Mouse (Mus musculus): ENCODE results near the gene Tnip1. TPM values are rescaled to one million over a fixed set of nuclear protein-coding genes. Genes with fewer than 3 reads are reported as not detected.
"Not testable (repeated sequence)": the region's sequence is repeated elsewhere in the genome, so short reads cannot be mapped to it uniquely, and the experiment has no call there.

Tnip1 gene
- polyA plus RNA-seq, 1 experiment from 2014 or later, result 21.2 TPM

DNA sequence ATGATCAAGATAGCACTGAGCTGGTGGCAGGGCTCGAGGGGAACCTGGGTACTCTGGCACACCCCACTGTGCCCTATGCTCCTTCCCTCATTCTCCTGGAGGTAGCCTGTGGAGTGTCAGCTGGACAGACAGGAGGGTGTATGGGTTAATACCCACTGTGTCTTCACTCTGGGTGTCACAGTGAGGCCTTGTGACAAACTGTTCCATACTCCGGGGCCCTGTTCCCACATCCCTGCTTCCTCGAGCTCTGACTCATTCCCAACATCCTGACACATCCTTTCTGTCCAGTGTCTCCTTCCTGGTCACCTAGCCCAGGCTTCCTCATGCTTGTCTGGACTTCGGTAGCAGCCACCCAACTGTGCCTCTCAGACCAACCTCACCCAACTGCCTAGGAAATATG is 56.3 kb downstream of the Tnip1 start:
- Histone ChIP-seq H3K9me3 (no peaks in the 10 kb centered on the region), H3K4me3 (no peak overlapping the region), H3K27ac (replicated peaks) (peak overlapping the region; percentile 44), H3K9ac (peak overlapping the region; percentile 59), H3K36me3 (peaks cover 46% of the 10 kb centered on the region), H3K27me3 (replicated peaks) (no peaks in the 10 kb centered on the region), H3K4me1 (peaks cover 45% of the 10 kb centered on the region), H3K4me2 (0 out of 2 replicates have a peak overlapping the region, but pooled peaks have one; percentile 12)
- ATAC-seq (ENCODE audit: extremely low read depth, insufficient number of reproducible peaks, low FRiP score, low TSS enrichment), result no peak
- 39% methylated on average over 4 of the region's 4 CpGs for WGBS

DNA sequence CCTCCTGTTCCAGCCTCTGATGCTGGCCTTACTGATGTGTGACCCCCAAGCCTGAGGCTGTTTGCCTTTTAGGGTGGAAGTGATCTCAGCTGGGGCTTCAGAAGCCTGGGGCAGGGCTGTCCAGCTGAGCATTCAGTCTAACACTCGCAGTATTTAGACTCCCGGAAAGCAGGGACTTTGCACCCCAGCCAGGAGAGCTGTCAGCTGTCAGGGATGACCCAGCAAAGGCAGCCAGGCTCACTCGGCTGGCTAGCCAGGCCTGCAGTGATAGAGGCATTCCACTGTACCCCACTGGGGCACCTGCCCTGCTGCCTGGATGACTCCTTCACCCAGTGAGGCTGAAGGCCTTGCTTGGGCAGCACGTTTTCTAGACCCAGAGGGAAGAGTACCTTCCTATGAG is 56.8 kb downstream of the Tnip1 start:
- H3K9me3 ChIP-seq, result no peaks in the 10 kb centered on the region
- H3K4me3 ChIP-seq, result no peak overlapping the region
- no peak for ATAC-seq (ENCODE audit: extremely low read depth, insufficient number of reproducible peaks, low FRiP score, low TSS enrichment)
- H3K4me1 ChIP-seq, result peaks cover 45% of the 10 kb centered on the region
- 34% methylated on average over 4 of the region's 4 CpGs for WGBS
- 0 out of 2 replicates have a peak overlapping the region, but pooled peaks have one; percentile 5 for H3K4me2 ChIP-seq
- peaks cover 41% of the 10 kb centered on the region for H3K36me3 ChIP-seq
- H3K27me3 ChIP-seq (replicated peaks), result no peaks in the 10 kb centered on the region
- peak overlapping the region; percentile 59 for H3K9ac ChIP-seq
- H3K27ac ChIP-seq (replicated peaks), result peak overlapping the region; percentile 44

DNA sequence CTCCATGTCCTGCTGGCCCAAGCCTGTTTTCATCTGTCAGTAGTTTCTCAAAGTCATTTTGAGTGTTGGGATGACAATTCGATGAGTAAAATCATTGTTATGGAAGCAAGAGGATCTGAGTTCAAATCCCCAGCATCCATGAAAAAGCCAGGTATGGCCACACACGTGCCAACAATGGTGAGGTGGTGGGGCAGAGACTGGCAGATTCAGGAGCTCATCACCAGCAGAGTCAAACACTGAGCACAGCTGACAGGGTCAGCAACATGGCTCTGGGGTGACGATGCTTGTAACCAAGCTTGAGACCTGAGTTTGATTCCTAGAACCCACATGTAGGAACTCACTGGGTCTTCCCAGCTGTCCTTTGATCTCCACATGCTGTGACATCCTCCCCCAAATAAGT is 57.6 kb downstream of the Tnip1 start:
- ATAC-seq (ENCODE audit: extremely low read depth, insufficient number of reproducible peaks, low FRiP score, low TSS enrichment), result no peak
- H3K4me3 ChIP-seq, result no peak overlapping the region
- peaks cover 45% of the 10 kb centered on the region for H3K4me1 ChIP-seq
- no peaks in the 10 kb centered on the region for H3K27me3 ChIP-seq (replicated peaks)
- peak overlapping the region; percentile 80 for H3K27ac ChIP-seq (replicated peaks)
- 78% methylated on average over 3 of the region's 3 CpGs for WGBS
- no peaks in the 10 kb centered on the region for H3K9me3 ChIP-seq
- no peak overlapping the region for H3K4me2 ChIP-seq
- H3K9ac ChIP-seq, result peak overlapping the region; percentile 21; the same call in 1 of the 2 replicates
- H3K36me3 ChIP-seq, result peaks cover 32% of the 10 kb centered on the region

DNA sequence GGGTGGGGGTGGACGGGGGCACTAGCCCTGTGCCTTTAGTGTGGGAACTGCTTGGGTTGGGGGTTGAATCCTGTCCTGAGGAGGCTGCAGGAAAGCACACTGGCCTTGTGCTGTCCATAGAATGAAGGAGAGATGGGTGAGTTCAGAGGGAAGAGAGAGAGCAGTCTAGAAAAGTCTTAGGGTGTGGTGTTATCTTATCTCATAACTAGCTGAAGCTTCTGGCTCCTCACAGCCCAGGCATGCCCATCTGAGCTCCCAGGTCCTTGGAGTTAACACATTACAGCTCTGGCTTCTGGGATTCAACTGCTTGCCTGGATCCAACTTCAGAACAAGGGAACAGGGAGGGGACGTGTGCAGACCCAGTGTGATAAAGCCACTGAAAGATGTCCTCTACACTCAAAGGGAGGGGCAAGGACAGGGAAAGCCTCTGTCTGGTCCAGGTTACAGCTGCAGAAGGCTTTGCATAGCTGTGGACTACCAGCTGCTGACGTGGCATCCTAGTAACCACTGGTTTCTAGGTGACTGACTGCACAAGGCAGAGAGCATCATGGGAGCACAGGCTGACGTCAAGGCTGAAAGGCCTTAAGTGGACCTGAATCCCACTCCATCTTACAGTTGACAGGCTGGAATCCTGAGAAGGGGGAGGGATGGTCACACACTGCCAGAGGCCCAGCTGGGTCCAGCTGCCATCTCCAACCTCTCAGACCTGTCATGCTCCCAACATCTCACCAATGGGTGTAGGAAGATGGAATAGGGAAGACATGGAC is 58.6 kb downstream of the Tnip1 start:
- no peaks in the 10 kb centered on the region for H3K9me3 ChIP-seq
- H3K27ac ChIP-seq (replicated peaks), result peak overlapping the region; percentile 80
- WGBS, result 26% methylated on average over 4 of the region's 4 CpGs
- H3K4me2 ChIP-seq, result peak overlapping the region; percentile 88
- H3K27me3 ChIP-seq (replicated peaks), result no peaks in the 10 kb centered on the region
- H3K4me3 ChIP-seq, result peak overlapping the region; percentile 75
- 0 out of 2 replicates have a peak, but pooled peaks have one; percentile 43 for ATAC-seq (ENCODE audit: extremely low read depth, insufficient number of reproducible peaks, low FRiP score, low TSS enrichment)
- peaks cover 23% of the 10 kb centered on the region for H3K36me3 ChIP-seq
- H3K4me1 ChIP-seq, result peaks cover 45% of the 10 kb centered on the region
- H3K9ac ChIP-seq, result peak overlapping the region; percentile 85

DNA sequence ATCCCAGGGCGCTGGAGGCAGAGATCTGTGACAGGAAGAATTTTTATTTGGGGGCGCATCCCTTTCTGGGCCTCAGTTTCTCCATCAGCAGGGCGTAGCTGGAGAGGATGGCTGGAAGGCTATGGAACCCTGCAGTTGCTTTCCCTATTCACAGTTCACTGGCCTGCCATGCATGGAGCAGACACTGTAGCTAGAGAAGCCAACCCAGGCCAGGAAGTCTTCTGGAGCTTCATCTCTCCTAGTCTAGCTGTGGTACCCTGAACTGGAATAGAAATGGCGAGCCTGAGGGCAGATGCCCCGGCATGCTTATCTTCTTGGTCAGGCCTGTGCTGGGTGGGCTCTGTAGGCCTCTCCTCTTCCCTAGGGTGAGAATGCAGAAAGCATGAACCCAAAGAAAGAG is 59.4 kb downstream of the Tnip1 start:
- peaks cover 15% of the 10 kb centered on the region for H3K36me3 ChIP-seq
- H3K4me2 ChIP-seq, result peak overlapping the region; percentile 88
- peak overlapping the region; percentile 85 for H3K9ac ChIP-seq
- WGBS, result 37% methylated on average over 5 of the region's 5 CpGs
- no peak for ATAC-seq (ENCODE audit: extremely low read depth, insufficient number of reproducible peaks, low FRiP score, low TSS enrichment)
- no peaks in the 10 kb centered on the region for H3K27me3 ChIP-seq (replicated peaks)
- peak overlapping the region; percentile 75 for H3K4me3 ChIP-seq
- peak overlapping the region; percentile 80 for H3K27ac ChIP-seq (replicated peaks)
- no peaks in the 10 kb centered on the region for H3K9me3 ChIP-seq
- peaks cover 46% of the 10 kb centered on the region for H3K4me1 ChIP-seq

DNA sequence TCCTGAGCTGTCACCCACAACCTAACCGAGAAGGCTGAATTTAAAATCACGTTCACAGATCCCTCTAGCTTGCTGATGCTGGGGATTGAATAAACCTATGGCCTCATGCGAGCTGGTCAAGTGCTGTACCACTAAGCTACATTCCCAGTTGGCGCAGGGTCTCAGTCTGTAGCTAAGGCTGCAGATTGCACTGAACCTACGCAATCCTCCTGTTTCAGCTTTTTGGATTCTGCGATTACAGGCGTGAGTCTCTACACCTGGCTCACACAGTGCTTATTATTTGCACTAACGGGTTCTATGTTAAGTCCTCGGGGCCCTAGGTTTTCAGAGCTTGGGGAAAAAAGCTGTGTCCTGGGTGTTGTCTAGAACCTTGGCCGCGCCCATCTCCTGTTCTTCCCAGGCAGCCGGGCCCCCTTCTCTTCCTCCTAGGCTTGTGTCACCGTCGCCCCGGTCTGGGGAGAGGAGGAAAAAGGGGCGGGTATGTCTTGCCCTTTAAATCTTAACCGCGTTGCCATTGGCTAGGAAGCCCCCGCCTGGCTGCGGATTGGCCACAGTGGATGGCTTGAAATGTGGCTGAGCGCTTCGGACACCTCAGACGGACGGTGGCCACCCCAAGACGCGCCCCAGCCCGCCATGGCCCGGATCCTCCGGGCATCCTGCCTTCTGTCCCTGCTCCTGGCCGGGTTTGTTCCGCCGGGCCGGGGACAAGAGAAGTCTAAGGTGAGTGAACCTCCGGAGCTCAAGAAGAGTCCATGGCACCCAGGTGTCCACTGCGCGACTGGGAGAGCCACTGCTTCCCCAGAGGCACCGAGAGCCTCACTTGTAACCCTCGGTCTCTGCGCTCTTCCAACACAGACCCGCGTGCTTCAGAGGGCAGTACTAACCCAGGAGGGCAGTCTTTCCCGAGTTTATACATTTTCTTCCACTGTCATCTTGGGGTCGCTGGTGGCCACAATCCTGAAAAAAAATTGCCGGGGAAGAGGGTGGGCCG is 60.1 kb downstream of the Tnip1 start, which contains the start of gene Gpx3:
Gene Gpx3 (plus strand): TSS at position 121 of the 991 bp plus-strand sequence.
- Histone ChIP-seq H3K4me1 (peaks cover 51% of the 10 kb centered on the region), H3K36me3 (peaks cover 8% of the 10 kb centered on the region), H3K9me3 (no peaks in the 10 kb centered on the region), H3K27me3 (replicated peaks) (no peaks in the 10 kb centered on the region), H3K4me3 (peak within 1 kb of the TSS; percentile 75), H3K4me2 (peak within 1 kb of the TSS; percentile 88), H3K9ac (peak within 1 kb of the TSS; percentile 85), H3K27ac (replicated peaks) (peak within 1 kb of the TSS; percentile 80)
- 13% methylated on average over 43 of the region's 45 CpGs for WGBS
- peak; percentile 76; the same call in 1 of the 2 replicates for ATAC-seq (ENCODE audit: extremely low read depth, insufficient number of reproducible peaks, low FRiP score, low TSS enrichment)

DNA sequence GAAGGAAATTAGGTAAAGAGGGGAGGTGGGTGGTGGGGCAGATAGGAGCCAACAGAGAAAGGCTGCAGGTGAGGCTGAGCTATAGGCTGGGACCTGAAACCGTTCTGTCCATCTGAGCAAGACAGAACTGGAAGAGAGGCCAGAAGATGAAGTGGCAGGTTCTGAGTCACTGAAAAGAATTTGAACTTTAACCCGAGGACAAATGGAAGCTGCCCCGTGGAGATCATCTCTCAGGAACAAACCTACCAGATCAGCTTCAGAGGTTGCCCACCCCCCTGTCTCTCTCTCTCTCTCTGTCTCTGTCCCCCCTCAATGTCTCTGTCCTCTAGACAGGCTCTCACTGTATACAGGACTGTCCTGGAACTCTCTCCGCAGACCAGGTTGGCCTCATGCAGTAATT is 63.1 kb downstream of the Tnip1 start:
- Histone ChIP-seq H3K27me3 (replicated peaks) (no peaks in the 10 kb centered on the region), H3K27ac (replicated peaks) (no peak overlapping the region), H3K9me3 (no peaks in the 10 kb centered on the region), H3K4me3 (no peak overlapping the region), H3K36me3 (no peaks in the 10 kb centered on the region), H3K4me1 (peaks cover 37% of the 10 kb centered on the region), H3K9ac (no peak overlapping the region), H3K4me2 (no peak overlapping the region)
- no peak for ATAC-seq (ENCODE audit: extremely low read depth, insufficient number of reproducible peaks, low FRiP score, low TSS enrichment)
- 70% methylated on average over 4 of the region's 4 CpGs for WGBS

DNA sequence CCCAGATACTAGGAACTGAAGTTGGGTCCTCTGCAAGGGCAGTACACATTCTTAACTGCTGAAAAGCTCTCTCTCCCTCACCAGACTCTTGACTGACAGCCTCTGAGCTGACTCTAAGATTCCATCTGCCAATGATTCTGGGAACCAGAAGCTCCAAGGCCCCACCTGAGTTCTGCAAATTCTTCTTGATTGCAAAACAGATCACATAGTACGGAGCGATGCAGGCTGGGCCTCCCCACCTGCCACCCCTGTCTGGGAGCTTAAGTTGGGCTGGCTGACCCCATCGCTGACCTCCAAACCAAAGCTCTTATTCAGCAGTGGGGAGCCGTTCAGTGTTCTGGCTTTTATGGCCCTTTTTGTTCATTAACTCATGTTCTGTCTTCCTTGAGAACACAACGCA is 65.2 kb downstream of the Tnip1 start:
- Histone ChIP-seq H3K27ac (replicated peaks) (no peak overlapping the region), H3K9ac (no peak overlapping the region), H3K27me3 (replicated peaks) (no peaks in the 10 kb centered on the region), H3K4me3 (no peak overlapping the region), H3K4me2 (no peak overlapping the region), H3K36me3 (no peaks in the 10 kb centered on the region), H3K9me3 (no peaks in the 10 kb centered on the region), H3K4me1 (peaks cover 18% of the 10 kb centered on the region)
- 74% methylated on average over 5 of the region's 5 CpGs for WGBS
- no peak for ATAC-seq (ENCODE audit: extremely low read depth, insufficient number of reproducible peaks, low FRiP score, low TSS enrichment)

DNA sequence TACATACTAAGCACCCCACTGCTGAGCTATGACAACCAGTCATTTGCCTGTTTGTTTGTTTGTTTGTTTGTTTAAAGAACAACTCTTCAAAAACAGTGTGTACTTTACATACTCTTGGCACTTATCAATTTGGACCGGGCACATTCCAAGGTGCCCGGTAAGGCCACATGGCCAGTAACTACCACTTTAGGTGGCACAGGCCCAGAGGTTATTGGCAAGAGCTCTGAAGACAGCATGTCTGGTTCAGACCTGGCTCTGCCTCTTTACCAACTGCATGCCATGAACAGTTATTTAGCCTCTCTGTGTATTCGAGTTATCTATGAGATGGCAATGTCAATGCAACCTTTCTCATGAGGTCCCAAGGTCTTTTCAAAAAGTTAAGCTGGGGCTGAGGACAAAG is 66.1 kb downstream of the Tnip1 start:
- H3K4me1 ChIP-seq, result peaks cover 13% of the 10 kb centered on the region
- H3K4me2 ChIP-seq; H3K27me3 ChIP-seq (replicated peaks); H3K4me3 ChIP-seq; H3K9ac ChIP-seq; H3K36me3 ChIP-seq; ATAC-seq (ENCODE audit: extremely low read depth, insufficient number of reproducible peaks, low FRiP score, low TSS enrichment); H3K9me3 ChIP-seq; H3K27ac ChIP-seq (replicated peaks): not testable (repeated sequence)
- 78% methylated on average over 3 of the region's 3 CpGs for WGBS

DNA sequence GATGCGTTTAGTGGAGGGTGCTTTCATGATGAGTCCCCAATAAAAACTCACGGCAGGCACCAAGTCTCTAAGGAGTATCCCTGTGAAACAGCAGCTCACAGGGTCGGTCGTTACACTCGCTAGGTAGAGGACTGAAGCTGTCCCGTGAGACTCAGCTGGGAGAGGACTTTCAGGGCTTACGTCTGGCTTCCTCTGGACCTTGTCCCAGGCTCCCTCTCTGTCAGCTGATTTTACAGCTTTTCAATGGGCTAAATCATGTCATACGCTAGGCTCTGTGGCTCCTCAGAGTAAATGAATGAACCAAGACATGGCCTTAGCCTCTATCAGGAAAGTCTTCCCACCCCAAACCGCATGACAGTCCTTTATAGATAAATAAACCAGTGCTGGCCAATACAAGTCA is 68.1 kb downstream of the Tnip1 start:
- Histone ChIP-seq H3K4me3 (no peak overlapping the region), H3K4me2 (no peak overlapping the region), H3K36me3 (no peaks in the 10 kb centered on the region), H3K27ac (replicated peaks) (no peak overlapping the region), H3K27me3 (replicated peaks) (no peaks in the 10 kb centered on the region), H3K9me3 (no peaks in the 10 kb centered on the region), H3K9ac (no peak overlapping the region), H3K4me1 (peaks cover 13% of the 10 kb centered on the region)
- no peak for ATAC-seq (ENCODE audit: extremely low read depth, insufficient number of reproducible peaks, low FRiP score, low TSS enrichment)
- 62% methylated on average over 9 of the region's 9 CpGs for WGBS

DNA sequence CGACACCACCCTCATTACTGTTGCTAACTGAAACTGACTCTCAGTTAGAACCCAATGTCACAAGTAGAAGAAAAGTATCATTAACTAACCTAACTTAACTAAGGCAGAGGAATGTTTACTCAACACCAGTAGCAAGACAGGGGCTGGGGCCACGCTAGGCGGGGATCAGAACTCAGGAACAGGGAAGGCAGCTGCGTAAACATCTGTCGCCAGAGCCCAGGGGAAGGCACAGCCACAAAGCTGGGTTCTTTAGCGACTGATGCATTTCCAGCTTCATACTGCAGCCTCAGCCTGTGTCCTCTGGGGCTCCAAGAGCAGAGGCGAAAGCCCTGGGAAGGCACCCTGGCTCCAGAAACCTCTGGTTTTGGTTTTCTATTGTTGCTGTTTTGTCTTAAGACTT is 70.6 kb downstream of the Tnip1 start:
- no peak overlapping the region for H3K9ac ChIP-seq
- 66% methylated on average over 7 of the region's 7 CpGs for WGBS
- H3K27me3 ChIP-seq (replicated peaks), result no peaks in the 10 kb centered on the region
- ATAC-seq (ENCODE audit: extremely low read depth, insufficient number of reproducible peaks, low FRiP score, low TSS enrichment), result no peak
- H3K4me1 ChIP-seq, result peaks cover 2% of the 10 kb centered on the region; the same call in 1 of the 2 replicates
- H3K36me3 ChIP-seq, result no peaks in the 10 kb centered on the region
- H3K9me3 ChIP-seq, result no peaks in the 10 kb centered on the region; the same call in 1 of the 2 replicates
- H3K27ac ChIP-seq (replicated peaks), result no peak overlapping the region
- no peak overlapping the region for H3K4me2 ChIP-seq
- no peak overlapping the region for H3K4me3 ChIP-seq

Measured in heart, embryonic 13.5 days (tissue).